Mouse (Mus musculus): ENCODE measurements around the gene Fryl. TPM values are rescaled to one million over a fixed set of nuclear protein-coding genes. Genes with fewer than 3 reads are reported as not detected.

The Fryl gene
- polyA plus RNA-seq, 1 experiment: 72.1 TPM

GRCm38 (mm10) chr5:72972934-72973333, 283.5 kb downstream of the Fryl start:
- TF ChIP-seq POLR2A (IDR thresholded peaks at IDR 0.05; ENCODE audit: borderline replicate concordance, extremely low read depth, low read depth, low read length): no peak
- TF ChIP-seq CTCF (IDR thresholded peaks at IDR 0.05; ENCODE audit: insufficient read depth, low read length): 0 out of 2 replicates have a peak, but pooled peaks have one; percentile 14
- H3K4me3 ChIP-seq (replicated peaks; ENCODE audit: extremely low read depth, low read depth, low read length): no peak overlapping the region
- DNase-seq: no peak
- WGBS: 61% methylated on average over 5 of the region's 5 CpGs
- H3K4me1 ChIP-seq (ENCODE audit: control insufficient read depth, insufficient read depth, low read length): no peaks in the 10 kb centered on the region

DNA sequence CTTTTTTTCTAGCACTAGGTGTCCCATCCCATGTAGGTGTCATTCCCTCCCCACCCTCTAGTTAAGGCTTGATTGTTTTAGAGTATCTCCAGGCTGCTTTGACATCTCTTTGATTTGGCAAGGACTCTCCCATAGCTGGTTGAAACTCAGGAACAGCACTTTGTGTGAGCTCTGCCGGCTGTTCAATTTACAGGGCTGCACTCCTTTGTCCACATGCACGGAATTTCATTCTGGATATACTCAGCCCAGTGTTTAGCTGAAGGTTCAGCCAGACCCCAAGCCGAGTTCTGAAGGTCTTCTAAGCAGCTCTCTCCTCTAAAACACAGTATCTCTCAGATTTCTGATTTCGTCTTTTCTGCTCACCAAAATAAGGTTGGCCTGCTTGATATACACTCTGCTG, 284.0 kb downstream of the Fryl start:
- no peaks in the 10 kb centered on the region for H3K4me1 ChIP-seq (ENCODE audit: control insufficient read depth, insufficient read depth, low read length)
- no peak overlapping the region for H3K4me3 ChIP-seq (replicated peaks; ENCODE audit: extremely low read depth, low read depth, low read length)
- 81% methylated on average over 4 of the region's 4 CpGs for WGBS
- TF ChIP-seq POLR2A (IDR thresholded peaks at IDR 0.05; ENCODE audit: borderline replicate concordance, extremely low read depth, low read depth, low read length) (no peak), CTCF (IDR thresholded peaks at IDR 0.05; ENCODE audit: insufficient read depth, low read length) (no peak)
- no peak for DNase-seq

Other genes with a start within 250 kb of the Fryl start
- gene Slc10a4, start 249.7 kb downstream of the Fryl start, polyA plus RNA-seq (2012; rRNA removed): 0.12 and 0.17 TPM in 2 replicates
- gene Ociad1, start 36.2 kb upstream of the Fryl start, polyA plus RNA-seq (2012; rRNA removed): 54.9 and 58.4 TPM in 2 replicates
- 3.0 and 4.3 TPM in 2 replicates for gene Ociad2, start 84.4 kb upstream of the Fryl start, polyA plus RNA-seq (2012; rRNA removed)
- gene Cwh43, start 149.5 kb upstream of the Fryl start, polyA plus RNA-seq (2012; rRNA removed): 0.06 and 0.78 TPM in 2 replicates
- gene Dcun1d4, start 224.4 kb upstream of the Fryl start, polyA plus RNA-seq (2012; rRNA removed): 3.4 and 6.4 TPM in 2 replicates